In the genomic region with DNA sequence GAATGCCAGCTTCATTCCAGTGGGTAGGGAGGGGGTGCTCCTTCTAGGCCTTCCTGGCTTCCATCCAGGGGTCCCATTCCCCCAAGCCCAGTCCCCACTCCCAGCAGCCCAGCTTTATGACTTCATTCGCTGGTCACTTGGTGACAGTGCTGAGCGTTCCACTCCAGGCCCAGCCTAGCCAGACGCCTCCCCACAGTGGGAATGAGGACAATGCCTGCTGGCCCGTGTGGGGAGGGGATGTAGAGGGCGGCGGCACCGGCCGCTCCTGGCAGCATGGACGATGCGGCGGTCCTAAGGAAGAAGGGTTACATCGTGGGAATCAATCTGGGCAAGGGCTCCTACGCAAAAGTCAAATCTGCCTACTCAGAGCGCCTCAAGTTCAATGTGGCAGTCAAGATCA, we compare ENCODE assay signal across 27 mouse cellular contexts. TPM values are rescaled to one million over a fixed set of nuclear protein-coding genes. Genes with fewer than 3 reads are reported as not detected.
DNase-seq lines count a peak whose midpoint lies in the region; ATAC-seq and TF ChIP-seq lines count a peak whose summit lies in the region.
"Had no signal": no experiment of that assay in that cellular context is flagged by ENCODE, and none has a peak within 500 bp of the region (broad histone marks: within the 10 kb centered on the region; RNA-seq: fewer than 3 reads in every experiment).

A gene (minus strand): TSS at position 101 of the 400 bp plus-strand sequence.
A gene (plus strand): TSS at position 176 of the 400 bp plus-strand sequence.

- H3K9ac ChIP-seq in forebrain, embryonic 11.5 days (ENCODE audit: low read length) = no peak within 1 kb of the TSS
- no peak within 1 kb of the TSS for H3K9ac ChIP-seq in forebrain, embryonic 15.5 days (replicated peaks)
- H3K9ac ChIP-seq in hindbrain, postnatal 0 days (replicated peaks; ENCODE audit: low read length) = no peak within 1 kb of the TSS
- H3K9ac ChIP-seq in hindbrain, embryonic 16.5 days (ENCODE audit: low read depth, low read length) = no peak within 1 kb of the TSS
- no peak within 1 kb of the TSS for H3K9ac ChIP-seq in midbrain, embryonic 13.5 days (replicated peaks)
- H3K9ac ChIP-seq: embryonic facial prominence, embryonic 12.5 days; forebrain, embryonic 12.5 days; forebrain, postnatal 0 days had no signal

- no peak within 1 kb of the TSS for H3K4me3 ChIP-seq in forebrain, embryonic 11.5 days (ENCODE audit: low read depth, low read length)
- H3K4me3 ChIP-seq in forebrain, embryonic 15.5 days = no peak within 1 kb of the TSS
- H3K4me3 ChIP-seq in hindbrain, postnatal 0 days (ENCODE audit: low read length) = no peak within 1 kb of the TSS
- no peak within 1 kb of the TSS for H3K4me3 ChIP-seq in hindbrain, embryonic 16.5 days (ENCODE audit: low read length)
- no peak within 1 kb of the TSS for H3K4me3 ChIP-seq in midbrain, embryonic 13.5 days (replicated peaks)
- H3K4me3 ChIP-seq in midbrain, embryonic 10.5 days = no peak within 1 kb of the TSS
- H3K4me3 ChIP-seq: embryonic facial prominence, embryonic 10.5 days; embryonic facial prominence, embryonic 12.5 days; forebrain, embryonic 12.5 days had no signal

- no peaks in the 10 kb centered on the region for H3K4me1 ChIP-seq in forebrain, embryonic 11.5 days (replicated peaks; ENCODE audit: control insufficient read depth, insufficient read depth, low read length)
- no peaks in the 10 kb centered on the region for H3K4me1 ChIP-seq in forebrain, embryonic 15.5 days
- H3K4me1 ChIP-seq in hindbrain, postnatal 0 days (ENCODE audit: insufficient read depth, low read length) = no peaks in the 10 kb centered on the region
- no peaks in the 10 kb centered on the region for H3K4me1 ChIP-seq in hindbrain, embryonic 16.5 days (ENCODE audit: control insufficient read depth, insufficient read depth, low read depth, low read length)
- no peaks in the 10 kb centered on the region for H3K4me1 ChIP-seq in midbrain, embryonic 13.5 days (replicated peaks)
- H3K4me1 ChIP-seq in midbrain, embryonic 10.5 days = no peaks in the 10 kb centered on the region
- H3K4me1 ChIP-seq: embryonic facial prominence, embryonic 10.5 days; embryonic facial prominence, embryonic 12.5 days; forebrain, embryonic 12.5 days had no signal

- no peaks in the 10 kb centered on the region for H3K27me3 ChIP-seq in forebrain, embryonic 11.5 days (ENCODE audit: control insufficient read depth, insufficient read depth, low read length)
- no peaks in the 10 kb centered on the region for H3K27me3 ChIP-seq in forebrain, embryonic 15.5 days
- H3K27me3 ChIP-seq in hindbrain, postnatal 0 days (ENCODE audit: insufficient read depth, low read length) = no peaks in the 10 kb centered on the region
- H3K27me3 ChIP-seq in hindbrain, embryonic 16.5 days (replicated peaks; ENCODE audit: control insufficient read depth, insufficient read depth, low read length) = no peaks in the 10 kb centered on the region
- H3K27me3 ChIP-seq in midbrain, embryonic 13.5 days = no peaks in the 10 kb centered on the region
- H3K27me3 ChIP-seq in midbrain, embryonic 10.5 days (ENCODE audit: low read depth, poor library complexity, severe bottlenecking) = no peaks in the 10 kb centered on the region
- H3K27me3 ChIP-seq: CH12.LX; embryonic facial prominence, embryonic 12.5 days; forebrain, embryonic 12.5 days; Patski had no signal

- peak; percentile 38 for DNase-seq in forebrain, embryonic 11.5 days (ENCODE audit: low spot score)
- no peak for DNase-seq in hindbrain, postnatal 0 days (ENCODE audit: low spot score)
- DNase-seq in midbrain, embryonic 10.5 days (ENCODE audit: low spot score) = no peak
- DNase-seq: adrenal gland, adult 8-10 months; adrenal gland, postnatal 14 days; adrenal gland, postnatal 36 days; B cell, adult 2 months; cerebellum, adult 11-12 months; cerebellum, adult 2 months; cerebellum, adult 9-10 months; cerebellum, postnatal 10 days; cerebellum, postnatal 25 days; forebrain, postnatal 0 days had no signal

- no peak within 1 kb of the TSS for H3K27ac ChIP-seq in forebrain, embryonic 11.5 days (ENCODE audit: low read depth, low read length)
- no peak within 1 kb of the TSS for H3K27ac ChIP-seq in forebrain, embryonic 15.5 days (replicated peaks)
- H3K27ac ChIP-seq in hindbrain, postnatal 0 days = no peak within 1 kb of the TSS
- H3K27ac ChIP-seq in hindbrain, embryonic 16.5 days (ENCODE audit: low read depth, low read length) = no peak within 1 kb of the TSS
- H3K27ac ChIP-seq in midbrain, embryonic 13.5 days = no peak within 1 kb of the TSS
- no peak within 1 kb of the TSS for H3K27ac ChIP-seq in midbrain, embryonic 10.5 days (replicated peaks)
- H3K27ac ChIP-seq: embryonic facial prominence, embryonic 10.5 days; embryonic facial prominence, embryonic 12.5 days; forebrain, embryonic 12.5 days had no signal

- 92% methylated on average over 14 of the region's 14 CpGs for WGBS in forebrain, embryonic 11.5 days
- WGBS in forebrain, embryonic 15.5 days = 91% methylated on average over 14 of the region's 14 CpGs
- WGBS in hindbrain, postnatal 0 days = 85% methylated on average over 14 of the region's 14 CpGs
- 95% methylated on average over 14 of the region's 14 CpGs for WGBS in hindbrain, embryonic 16.5 days
- 94% methylated on average over 14 of the region's 14 CpGs for WGBS in midbrain, embryonic 13.5 days
- 94% methylated on average over 14 of the region's 14 CpGs for WGBS in midbrain, embryonic 10.5 days

- TF ChIP-seq CTCF in hindbrain, postnatal 0 days (IDR thresholded peaks at IDR 0.05; ENCODE audit: low read depth) = no peak

- no peak for ATAC-seq in forebrain, embryonic 11.5 days (replicated peaks; ENCODE audit: low FRiP score)
- no peak for ATAC-seq in forebrain, embryonic 15.5 days (replicated peaks)
- ATAC-seq in hindbrain, postnatal 0 days = peak; percentile 10; the same call in 1 of the 2 replicates
- no peak for ATAC-seq in hindbrain, embryonic 16.5 days
- ATAC-seq in midbrain, embryonic 13.5 days = 0 out of 2 replicates have a peak, but pooled peaks have one; percentile 34
- ATAC-seq: activated CD4-positive, CD25-positive, alpha-beta regulatory T cell, adult 4 months; CD4-positive, CD25-positive, alpha-beta regulatory T cell, adult 4 months; forebrain, embryonic 14.5 days; forebrain, postnatal 0 days; Patski had no signal

- peaks cover 16% of the 10 kb centered on the region; the same call in 1 of the 2 replicates for H3K36me3 ChIP-seq in forebrain, embryonic 11.5 days (ENCODE audit: control insufficient read depth, insufficient read depth, low read length)
- H3K36me3 ChIP-seq in forebrain, embryonic 15.5 days = peaks cover 50% of the 10 kb centered on the region
- peaks cover 46% of the 10 kb centered on the region for H3K36me3 ChIP-seq in hindbrain, postnatal 0 days (ENCODE audit: insufficient read depth, low read length)
- peaks cover 42% of the 10 kb centered on the region for H3K36me3 ChIP-seq in hindbrain, embryonic 16.5 days (ENCODE audit: control insufficient read depth, insufficient read depth, low read length)
- H3K36me3 ChIP-seq in midbrain, embryonic 13.5 days = peaks cover 56% of the 10 kb centered on the region
- H3K36me3 ChIP-seq in midbrain, embryonic 10.5 days = peaks cover 56% of the 10 kb centered on the region

- no peaks in the 10 kb centered on the region for H3K9me3 ChIP-seq in forebrain, embryonic 11.5 days (ENCODE audit: control insufficient read depth, low read length)
- H3K9me3 ChIP-seq in forebrain, embryonic 15.5 days = no peaks in the 10 kb centered on the region
- no peaks in the 10 kb centered on the region for H3K9me3 ChIP-seq in hindbrain, postnatal 0 days (ENCODE audit: low read length)
- no peaks in the 10 kb centered on the region for H3K9me3 ChIP-seq in hindbrain, embryonic 16.5 days (ENCODE audit: control insufficient read depth, low read length)
- no peaks in the 10 kb centered on the region for H3K9me3 ChIP-seq in midbrain, embryonic 13.5 days
- no peaks in the 10 kb centered on the region for H3K9me3 ChIP-seq in midbrain, embryonic 10.5 days (replicated peaks)
- H3K9me3 ChIP-seq: embryonic facial prominence, embryonic 10.5 days; embryonic facial prominence, embryonic 12.5 days; forebrain, embryonic 12.5 days; G1E had no signal

- no peak within 1 kb of the TSS for H3K4me2 ChIP-seq in forebrain, embryonic 11.5 days (ENCODE audit: low read depth, low read length, severe bottlenecking)
- H3K4me2 ChIP-seq in forebrain, embryonic 15.5 days (replicated peaks) = no peak within 1 kb of the TSS
- no peak within 1 kb of the TSS for H3K4me2 ChIP-seq in hindbrain, postnatal 0 days (ENCODE audit: low read depth, low read length)
- H3K4me2 ChIP-seq in hindbrain, embryonic 16.5 days (ENCODE audit: low read length) = no peak within 1 kb of the TSS
- H3K4me2 ChIP-seq in midbrain, embryonic 13.5 days (replicated peaks) = no peak within 1 kb of the TSS
- H3K4me2 ChIP-seq: embryonic facial prominence, embryonic 12.5 days; forebrain, embryonic 12.5 days had no signal

RNA-seq across cellular contexts. Expression of the first gene that starts in this region (rescaled TPM):
- polyA plus RNA-seq in forebrain, embryonic 11.5 days (2014; fragmentation: Nextera tagmentation; extraction: Ambion mirVana) = 112 TPM in 2 replicates
- polyA plus RNA-seq in forebrain, embryonic 15.5 days (2015; fragmentation: Nextera tagmentation; extraction: Ambion mirVana) = 99.8 and 99.9 TPM in 2 replicates
- total RNA-seq in hindbrain, postnatal 0 days (2014; rRNA removed) = 181 and 199 TPM in 2 replicates
- 83.0 and 88.8 TPM in 2 replicates for polyA plus RNA-seq in hindbrain, postnatal 0 days (2015; fragmentation: Nextera tagmentation; extraction: Ambion mirVana)
- 105 and 116 TPM in 2 replicates for polyA plus RNA-seq in hindbrain, embryonic 16.5 days (2015; fragmentation: Nextera tagmentation; extraction: Ambion mirVana)
- polyA plus RNA-seq in midbrain, embryonic 13.5 days (2015; fragmentation: Nextera tagmentation; extraction: Ambion mirVana) = 97.9 and 103 TPM in 2 replicates
- polyA plus RNA-seq in midbrain, embryonic 10.5 days (2016; fragmentation: Nextera tagmentation; extraction: Ambion mirVana) = 102 and 111 TPM in 2 replicates

RNA-seq across cellular contexts. Expression of the second gene that starts in this region (rescaled TPM):
- polyA plus RNA-seq in forebrain, embryonic 11.5 days (2014; fragmentation: Nextera tagmentation; extraction: Ambion mirVana) = 0.52 TPM in 1 of 2 replicates, not detected in the other
- polyA plus RNA-seq in forebrain, embryonic 15.5 days (2015; fragmentation: Nextera tagmentation; extraction: Ambion mirVana) = not detected in 2 replicates
- not detected in 2 replicates for total RNA-seq in hindbrain, postnatal 0 days (2014; rRNA removed)
- not detected in 2 replicates for polyA plus RNA-seq in hindbrain, postnatal 0 days (2015; fragmentation: Nextera tagmentation; extraction: Ambion mirVana)
- polyA plus RNA-seq in hindbrain, embryonic 16.5 days (2015; fragmentation: Nextera tagmentation; extraction: Ambion mirVana) = 0.11 TPM in 1 of 2 replicates, not detected in the other
- polyA plus RNA-seq in midbrain, embryonic 13.5 days (2015; fragmentation: Nextera tagmentation; extraction: Ambion mirVana) = 0.14 and 0.19 TPM in 2 replicates
- 0.11 and 0.19 TPM in 2 replicates for polyA plus RNA-seq in midbrain, embryonic 10.5 days (2016; fragmentation: Nextera tagmentation; extraction: Ambion mirVana)
- total RNA-seq: adrenal gland, adult 18-20 months; adrenal gland, adult 8-10 months; adrenal gland, postnatal 14 days; adrenal gland, postnatal 36 days; CH12.LX; forebrain, postnatal 0 days; G1E had no signal
- polyA plus RNA-seq: activated CD4-positive, CD25-positive, alpha-beta regulatory T cell, adult 4 months; CD4-positive, CD25-positive, alpha-beta regulatory T cell, adult 4 months; cerebellum, adult 2 months; cortical plate, adult 2 months; forebrain, embryonic 12.5 days; forebrain, postnatal 0 days; G1E had no signal

Comparison
In these comparisons a context has a peak if more than half of its experiments do, and no peak if none do; other contexts are left out.
1. ATAC-seq: peak in hindbrain, postnatal 0 days (single experiment) and midbrain, embryonic 13.5 days (single experiment); none in forebrain, embryonic 11.5 days (single experiment), forebrain, embryonic 15.5 days (single experiment) and hindbrain, embryonic 16.5 days (single experiment).